Mouse (Mus musculus): ENCODE results near the gene Ermard.
"Not testable (repeated sequence)": the region's sequence is repeated elsewhere in the genome, so short reads cannot be mapped to it uniquely, and the experiment has no call there.

Ermard gene

GRCm38 (mm10) chr17:15041175-15041729, at the start of gene Ermard, which contains the start of the genes Tcte3 and Gm3448:
Ermard (plus strand) TSS chr17:15041208.
Tcte3 (minus strand) TSS chr17:15041488.
Gm3448 (minus strand) TSS chr17:15041537.
- DNase-seq (ENCODE audit: low read depth, low spot score): not testable (repeated sequence)

GRCm38 (mm10) chr17:14992522-14993138, 48.4 kb upstream of the Ermard start:
- DNase-seq (ENCODE audit: low read depth, low spot score): not testable (repeated sequence)

GRCm38 (mm10) chr17:14993139-14993832, 47.7 kb upstream of the Ermard start:
- not testable (repeated sequence) for DNase-seq (ENCODE audit: low read depth, low spot score)

- not testable (repeated sequence) for DNase-seq (ENCODE audit: low read depth, low spot score)
Measured at GRCm38 (mm10) chr17:14994140-14994539, 46.9 kb upstream of the Ermard start.

- not testable (repeated sequence) for DNase-seq (ENCODE audit: low read depth, low spot score)
Measured at GRCm38 (mm10) chr17:15000047-15000446, 41.0 kb upstream of the Ermard start.

- not testable (repeated sequence) for DNase-seq (ENCODE audit: low read depth, low spot score)
Measured at GRCm38 (mm10) chr17:15009088-15009487, 31.9 kb upstream of the Ermard start.

- DNase-seq (ENCODE audit: low read depth, low spot score): not testable (repeated sequence)
Measured at GRCm38 (mm10) chr17:15009706-15010413, 31.1 kb upstream of the Ermard start, which contains the start of gene Gm3435. Gm3435 (plus strand) TSS chr17:15010176.

- DNase-seq (ENCODE audit: low read depth, low spot score): not testable (repeated sequence)
Measured at GRCm38 (mm10) chr17:15021503-15022220, 19.3 kb upstream of the Ermard start.

- not testable (repeated sequence) for DNase-seq (ENCODE audit: low read depth, low spot score)
Measured at GRCm38 (mm10) chr17:15023878-15024492, 17.0 kb upstream of the Ermard start.

GRCm38 (mm10) chr17:15024502-15025193, 16.4 kb upstream of the Ermard start:
- DNase-seq (ENCODE audit: low read depth, low spot score): not testable (repeated sequence)

- DNase-seq (ENCODE audit: low read depth, low spot score): not testable (repeated sequence)
Measured at GRCm38 (mm10) chr17:15025513-15025912, 15.5 kb upstream of the Ermard start.

GRCm38 (mm10) chr17:15031414-15031813, 9.6 kb upstream of the Ermard start:
- DNase-seq (ENCODE audit: low read depth, low spot score): not testable (repeated sequence)

GRCm38 (mm10) chr17:15040455-15040854, 553 bp upstream of the Ermard start:
- DNase-seq (ENCODE audit: low read depth, low spot score): not testable (repeated sequence)

GRCm38 (mm10) chr17:15050338-15050737, 9.3 kb downstream of the Ermard start:
- DNase-seq (ENCODE audit: low read depth, low spot score): not testable (repeated sequence)

- DNase-seq (ENCODE audit: low read depth, low spot score): not testable (repeated sequence)
Measured at GRCm38 (mm10) chr17:15052766-15053165, 11.8 kb downstream of the Ermard start.

- DNase-seq (ENCODE audit: low read depth, low spot score): not testable (repeated sequence)
Measured at GRCm38 (mm10) chr17:15053183-15053828, 12.3 kb downstream of the Ermard start.

GRCm38 (mm10) chr17:15053829-15054200, 12.8 kb downstream of the Ermard start:
- not testable (repeated sequence) for DNase-seq (ENCODE audit: low read depth, low spot score)

- DNase-seq (ENCODE audit: low read depth, low spot score): no peak
Measured at GRCm38 (mm10) chr17:15055925-15056324, 14.9 kb downstream of the Ermard start.

GRCm38 (mm10) chr17:15058161-15058591, 17.2 kb downstream of the Ermard start:
- no peak for DNase-seq (ENCODE audit: low read depth, low spot score)
